Mouse (Mus musculus): Measurements from ENCODE around the gene Col8a2.

The Col8a2 gene

GRCm38 (mm10) chr4:126259523-126260160, 27.0 kb upstream of the Col8a2 start:
- DNase-seq (ENCODE audit: extremely low spot score, low read depth, low spot score) = no peak

- no peak for DNase-seq (ENCODE audit: extremely low spot score, low read depth, low spot score)
These were observed 25.9 kb upstream of the Col8a2 start for GRCm38 (mm10) chr4:126260520-126261201.

GRCm38 (mm10) chr4:126261266-126261665, 25.3 kb upstream of the Col8a2 start:
- DNase-seq (ENCODE audit: extremely low spot score, low read depth, low spot score) = no peak

- DNase-seq (ENCODE audit: extremely low spot score, low read depth, low spot score) = no peak
These were observed 24.9 kb upstream of the Col8a2 start for GRCm38 (mm10) chr4:126261675-126262074.

GRCm38 (mm10) chr4:126262119-126262807, 24.3 kb upstream of the Col8a2 start, which contains the start of gene Trappc3:
Gene Trappc3 (plus strand): TSS chr4:126262325.
- peak; percentile 96 for DNase-seq (ENCODE audit: extremely low spot score, low read depth, low spot score)

GRCm38 (mm10) chr4:126269292-126269691, 17.3 kb upstream of the Col8a2 start:
- no peak for DNase-seq (ENCODE audit: extremely low spot score, low read depth, low spot score)

GRCm38 (mm10) chr4:126273753-126274152, 12.8 kb upstream of the Col8a2 start:
- DNase-seq (ENCODE audit: extremely low spot score, low read depth, low spot score) = no peak

GRCm38 (mm10) chr4:126275081-126275480, 11.5 kb upstream of the Col8a2 start:
- no peak for DNase-seq (ENCODE audit: extremely low spot score, low read depth, low spot score)

GRCm38 (mm10) chr4:126275681-126276131, 10.9 kb upstream of the Col8a2 start:
- no peak for DNase-seq (ENCODE audit: extremely low spot score, low read depth, low spot score)

- DNase-seq (ENCODE audit: extremely low spot score, low read depth, low spot score) = no peak
These were observed 8.6 kb upstream of the Col8a2 start for GRCm38 (mm10) chr4:126277906-126278564.

GRCm38 (mm10) chr4:126278565-126278915, 8.1 kb upstream of the Col8a2 start:
- no peak for DNase-seq (ENCODE audit: extremely low spot score, low read depth, low spot score)

- no peak for DNase-seq (ENCODE audit: extremely low spot score, low read depth, low spot score)
These were observed 7.6 kb upstream of the Col8a2 start for GRCm38 (mm10) chr4:126278961-126279360.

GRCm38 (mm10) chr4:126281706-126282105, 4.9 kb upstream of the Col8a2 start:
- no peak for DNase-seq (ENCODE audit: extremely low spot score, low read depth, low spot score)

GRCm38 (mm10) chr4:126283582-126283981, 3.0 kb upstream of the Col8a2 start:
- no peak for DNase-seq (ENCODE audit: extremely low spot score, low read depth, low spot score)

- no peak for DNase-seq (ENCODE audit: extremely low spot score, low read depth, low spot score)
These were observed 856 bp downstream of the Col8a2 start for GRCm38 (mm10) chr4:126287302-126287995.

- no peak for DNase-seq (ENCODE audit: extremely low spot score, low read depth, low spot score)
These were observed 1.6 kb downstream of the Col8a2 start for GRCm38 (mm10) chr4:126288085-126288666.

GRCm38 (mm10) chr4:126290314-126290713, 3.7 kb downstream of the Col8a2 start:
- no peak for DNase-seq (ENCODE audit: extremely low spot score, low read depth, low spot score)

GRCm38 (mm10) chr4:126291196-126291595, 4.6 kb downstream of the Col8a2 start:
- DNase-seq (ENCODE audit: extremely low spot score, low read depth, low spot score) = no peak

- no peak for DNase-seq (ENCODE audit: extremely low spot score, low read depth, low spot score)
These were observed 8.6 kb downstream of the Col8a2 start for GRCm38 (mm10) chr4:126295152-126295551.

- DNase-seq (ENCODE audit: extremely low spot score, low read depth, low spot score) = no peak
These were observed 9.3 kb downstream of the Col8a2 start for GRCm38 (mm10) chr4:126295937-126296336.

Measured in hindlimb bud, embryonic 11.5 days (tissue).